Mouse (Mus musculus) MEL (cell line): ENCODE results near the gene Pole4. TPM values are rescaled to one million over a fixed set of nuclear protein-coding genes. Genes with fewer than 3 reads are reported as not detected.

Source experiments
- DNase-seq: peaks from one replicate; pipeline ENCODE4 v3.0.0; 2011; ENCODE audit warnings: low read depth, low spot score
- H3K27ac ChIP-seq: 2 replicates; pipeline ENCODE4 v1.5.1; 2012; ENCODE audit warnings: low read depth, mild to moderate bottlenecking, control low read depth, low read length, moderate library complexity; ENCODE audit not compliant: control insufficient read depth
- H3K27me3 ChIP-seq, 2 experiments: fragments of 150-350 bp in 1 of 2; sonication (generic) in 1 of 2; 2 replicates each; pipeline ENCODE4 v1.6.1; 2012; ENCODE audit warnings: low read length in 2 of 2, mild to moderate bottlenecking in 2 of 2, improper control_type of control experiment in 1 of 2, moderate library complexity in 1 of 2; ENCODE audit not compliant: insufficient read depth in 2 of 2, control insufficient read depth in 1 of 2
- H3K36me3 ChIP-seq, 2 experiments: 2 replicates each; pipeline ENCODE4 v1.6.1; 2012 to 2014; ENCODE audit warnings: low read length in 2 of 2, improper control_type of control experiment in 1 of 2, inconsistent platforms in 1 of 2, mild to moderate bottlenecking in 1 of 2; ENCODE audit not compliant: insufficient read depth in 2 of 2, control insufficient read depth in 1 of 2
- H3K4me1 ChIP-seq, 2 experiments: fragments of 150-350 bp in 1 of 2; sonication (generic) in 1 of 2; 2 replicates each; pipeline ENCODE4 v1.6.1; 2012; ENCODE audit warnings: low read length in 2 of 2, improper control_type of control experiment in 1 of 2, mild to moderate bottlenecking in 1 of 2; ENCODE audit not compliant: insufficient read depth in 2 of 2, control insufficient read depth in 1 of 2
- H3K4me3 ChIP-seq, 2 experiments: fragments of 150-350 bp in 1 of 2; sonication (generic) in 1 of 2; 2 replicates each; pipeline ENCODE4 v1.5.1; 2012; ENCODE audit warnings: low read depth in 2 of 2, low read length in 2 of 2, mild to moderate bottlenecking in 2 of 2, moderate library complexity in 2 of 2, control low read depth in 1 of 2, improper control_type of control experiment in 1 of 2; ENCODE audit not compliant: control insufficient read depth in 1 of 2, insufficient read depth in 1 of 2
- H3K79me2 ChIP-seq: 2 replicates; pipeline ENCODE4 v1.6.1; 2012; ENCODE audit warnings: mild to moderate bottlenecking, low read length, moderate library complexity; ENCODE audit not compliant: control insufficient read depth, poor library complexity, insufficient read depth
- H3K9ac ChIP-seq: 2 replicates; pipeline ENCODE4 v1.6.1; 2012; ENCODE audit warnings: low read depth, mild to moderate bottlenecking, control low read depth, low read length, moderate library complexity; ENCODE audit not compliant: control insufficient read depth, poor library complexity, severe bottlenecking
- H3K9me3 ChIP-seq: fragments of 150-350 bp; sonication (generic); replicated peaks from 2 replicates; pipeline ENCODE4 v1.6.1; 2012; ENCODE audit warnings: mild to moderate bottlenecking, low read length, improper control_type of control experiment, moderate library complexity; ENCODE audit not compliant: insufficient read depth
- BHLHE40 ChIP-seq: IDR thresholded peaks from 2 replicates; pipeline ENCODE4 v1.6.1; 2012; ENCODE audit warnings: low read depth, mild to moderate bottlenecking, inconsistent platforms, low read length, improper control_type of control experiment, borderline replicate concordance
- CHD2 ChIP-seq: IDR thresholded peaks from 2 replicates; pipeline ENCODE4 v1.6.1; 2011; ENCODE audit warnings: low read length, improper control_type of control experiment
- EP300 ChIP-seq, 2 experiments: IDR thresholded peaks; 2 replicates each; pipeline ENCODE4 v1.6.1; 2011; ENCODE audit warnings: improper control_type of control experiment in 2 of 2, low read length in 2 of 2, low read depth in 1 of 2, mild to moderate bottlenecking in 1 of 2
- GABPA ChIP-seq: IDR thresholded peaks from 2 replicates; pipeline ENCODE4 v1.6.1; 2012; ENCODE audit warnings: low read depth, mild to moderate bottlenecking, inconsistent platforms, low read length, improper control_type of control experiment, moderate library complexity
- GATA1 ChIP-seq: IDR thresholded peaks from 2 replicates; pipeline ENCODE4 v1.6.1; 2011; ENCODE audit warnings: low read depth, low read length, improper control_type of control experiment
- JUND ChIP-seq: IDR thresholded peaks from 2 replicates; pipeline ENCODE4 v1.6.1; 2011; ENCODE audit warnings: low read depth, mild to moderate bottlenecking, improper control_type of control experiment, low read length
- MEF2A ChIP-seq: IDR thresholded peaks from 2 replicates; pipeline ENCODE4 v1.6.1; 2014; ENCODE audit warnings: low read depth, mild to moderate bottlenecking, inconsistent platforms, low read length, improper control_type of control experiment; ENCODE audit not compliant: poor library complexity, insufficient replicate concordance, severe bottlenecking; ENCODE audit errors: extremely low read depth
- MXI1 ChIP-seq: IDR thresholded peaks from 2 replicates; pipeline ENCODE4 v1.6.1; 2011; ENCODE audit warnings: mild to moderate bottlenecking, low read depth, low read length, improper control_type of control experiment
- MYC ChIP-seq: IDR thresholded peaks from 2 replicates; pipeline ENCODE4 v1.6.1; 2011; ENCODE audit warnings: low read depth, mild to moderate bottlenecking, low read length, improper control_type of control experiment, moderate library complexity
- POLR2A ChIP-seq, 2 experiments: IDR thresholded peaks; 2 replicates each; pipeline ENCODE4 v1.6.1; 2011 to 2012; ENCODE audit warnings: low read length in 2 of 2, mild to moderate bottlenecking in 2 of 2, control low read depth in 1 of 2, improper control_type of control experiment in 1 of 2, low read depth in 1 of 2, moderate library complexity in 1 of 2; ENCODE audit not compliant: control insufficient read depth in 1 of 2, insufficient read depth in 1 of 2, poor library complexity in 1 of 2
- POLR2AphosphoS2 ChIP-seq: IDR thresholded peaks from 2 replicates; pipeline ENCODE4 v1.6.1; 2011; ENCODE audit warnings: low read length, improper control_type of control experiment
- RAD21 ChIP-seq: IDR thresholded peaks from 2 replicates; pipeline ENCODE4 v1.6.1; 2011; ENCODE audit warnings: mild to moderate bottlenecking, low read depth, low read length, improper control_type of control experiment
- SIN3A ChIP-seq: IDR thresholded peaks from 2 replicates; pipeline ENCODE4 v1.6.1; 2012; ENCODE audit warnings: low read length, improper control_type of control experiment, inconsistent platforms
- SMC3 ChIP-seq: IDR thresholded peaks from 2 replicates; pipeline ENCODE4 v1.6.1; 2011; ENCODE audit warnings: low read depth, low read length, improper control_type of control experiment
- TAL1 ChIP-seq: IDR thresholded peaks from 2 replicates; pipeline ENCODE4 v1.6.1; 2012; ENCODE audit warnings: mild to moderate bottlenecking, inconsistent platforms, low read length, moderate library complexity, mixed read lengths
- TCF12 ChIP-seq: IDR thresholded peaks from 2 replicates; pipeline ENCODE4 v1.6.1; 2014; ENCODE audit warnings: low read depth, mild to moderate bottlenecking, inconsistent platforms, low read length, improper control_type of control experiment, moderate library complexity
- UBTF ChIP-seq: IDR thresholded peaks from 2 replicates; pipeline ENCODE4 v1.6.1; 2012; ENCODE audit warnings: low read depth, mild to moderate bottlenecking, inconsistent platforms, low read length, improper control_type of control experiment, moderate library complexity, borderline replicate concordance; ENCODE audit not compliant: insufficient read depth
- USF1 ChIP-seq: IDR thresholded peaks from 2 replicates; pipeline ENCODE4 v1.6.1; 2014; ENCODE audit warnings: low read depth, mild to moderate bottlenecking, inconsistent platforms, low read length, improper control_type of control experiment, moderate library complexity
- USF2 ChIP-seq, 2 experiments: IDR thresholded peaks; 2 replicates each; pipeline ENCODE4 v1.6.1; 2011 to 2012; ENCODE audit warnings: improper control_type of control experiment in 2 of 2, low read length in 2 of 2, borderline replicate concordance in 1 of 2, inconsistent platforms in 1 of 2, low read depth in 1 of 2, mild to moderate bottlenecking in 1 of 2; ENCODE audit not compliant: insufficient read depth in 1 of 2
- ZC3H11A ChIP-seq: IDR thresholded peaks from 2 replicates; pipeline ENCODE4 v1.6.1; 2012; ENCODE audit warnings: low read depth, mild to moderate bottlenecking, inconsistent platforms, low read length, improper control_type of control experiment
- polyA plus RNA-seq, 2 experiments: library from polyadenylated mRNA; stranded (reverse) in 1 of 2; unstranded in 1 of 2; fragments of >175 nt in 1 of 2; fragments of >200 nt in 1 of 2; gene quantifications; 2 replicates each; pipeline versions ENCODE4 v1.2.1 to v1.2.4; 2012; ENCODE audit warnings: low replicate concordance in 2 of 2, low read depth in 1 of 2; ENCODE audit not compliant: insufficient read length in 2 of 2, insufficient read depth in 1 of 2, missing spikeins in 1 of 2
- total RNA-seq: library from RNA; depleted of rRNA; stranded (reverse); fragments of 300-350 nt; gene quantifications from 2 replicates; pipeline ENCODE4 v1.2.3, GENCODE M21; 2012; rRNA removed

Gene Pole4
- total and polyA plus RNA-seq, 3 experiments, result 67.2 to 76.7 TPM; not detected in 1

DNA sequence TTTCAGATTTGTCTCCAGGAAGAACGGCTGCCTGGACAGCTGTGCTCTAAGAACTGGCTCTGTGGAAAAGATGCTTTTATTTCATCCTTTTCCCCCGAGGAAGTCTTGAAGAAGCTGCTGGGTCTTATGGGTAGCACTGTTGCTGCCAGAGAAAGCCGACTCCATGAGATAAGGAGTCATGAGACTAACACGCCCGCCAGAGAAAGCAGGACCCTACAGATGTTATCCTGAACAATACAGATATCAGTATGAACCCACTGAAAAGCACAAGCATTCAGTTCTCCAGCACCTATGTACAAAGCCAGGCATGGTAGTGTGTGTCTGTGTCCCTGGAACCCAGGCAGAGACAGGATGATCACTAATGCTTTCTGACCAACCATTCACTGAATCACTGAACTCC lies 129.7 kb downstream of the Pole4 start:
- Histone ChIP-seq H3K79me2 (no peaks in the 10 kb centered on the region), H3K36me3 (no peaks in the 10 kb centered on the region), H3K9me3 (no peaks in the 10 kb centered on the region), H3K27ac (no peak overlapping the region), H3K9ac (no peak overlapping the region), H3K4me3 (no peak overlapping the region), H3K4me1 (no peaks in the 10 kb centered on the region), H3K27me3 (no peaks in the 10 kb centered on the region)
- TF ChIP-seq USF1 (no peak), SMC3 (no peak), RAD21 (no peak), MXI1 (no peak), MYC (no peak), POLR2A (IDR thresholded peaks at IDR 0.05; ENCODE audit: control insufficient read depth in 1 of 2, insufficient read depth in 1 of 2, low read depth in 1 of 2, low read length in 2 of 2, poor library complexity in 1 of 2) (no peak), POLR2AphosphoS2 (no peak), EP300 (IDR thresholded peaks at IDR 0.05; ENCODE audit: low read depth in 1 of 2, low read length in 2 of 2) (no peak), TCF12 (no peak), MEF2A (no peak), TAL1 (no peak), GATA1 (no peak), SIN3A (no peak), BHLHE40 (no peak), GABPA (no peak), ZC3H11A (no peak), UBTF (no peak), USF2 (IDR thresholded peaks at IDR 0.05; ENCODE audit: borderline replicate concordance in 1 of 2, insufficient read depth in 1 of 2, low read depth in 1 of 2, low read length in 2 of 2) (no peak), JUND (no peak), CHD2 (no peak)
- DNase-seq, result no peak

Other genes with a start within 250 kb of the Pole4 start
- gene Hk2, start 69.1 kb upstream of the Pole4 start, total RNA-seq, result 51.6 and 75.6 TPM in 2 replicates
- gene Hk2, start 69.1 kb upstream of the Pole4 start, polyA plus RNA-seq, result 10 to 100 TPM in 1 of 2 experiments, not detected in 1; 44.2 TPM
- 0.03 and 0.04 TPM in 2 replicates for gene Sema4f, start 234.4 kb upstream of the Pole4 start, total RNA-seq
- under 1 TPM in 1 of 2 experiments, not detected in 1; 0.01 TPM for gene Sema4f, start 234.4 kb upstream of the Pole4 start, polyA plus RNA-seq
- gene M1ap, start 241.5 kb upstream of the Pole4 start, total RNA-seq, result 3.9 and 6.2 TPM in 2 replicates
- gene M1ap, start 241.5 kb upstream of the Pole4 start, polyA plus RNA-seq, result 1 to 10 TPM in 1 of 2 experiments, not detected in 1; 6.3 TPM